Mouse (Mus musculus): ENCODE data around the gene Palmd. TPM values are rescaled to one million over a fixed set of nuclear protein-coding genes. Genes with fewer than 3 reads are reported as not detected.

Palmd gene
- total and polyA plus RNA-seq, 3 experiments, result 2.3 to 67.9 (median 38.3) TPM

GRCm38 (mm10) chr3:116960414-116960813, 8.4 kb downstream of the Palmd start:
- no peak for DNase-seq

- peak; percentile 59 for DNase-seq
Measured at GRCm38 (mm10) chr3:116955061-116955460, 13.7 kb downstream of the Palmd start.

GRCm38 (mm10) chr3:116953366-116953765, 15.4 kb downstream of the Palmd start:
- DNase-seq, result no peak

GRCm38 (mm10) chr3:116952242-116952899, 16.4 kb downstream of the Palmd start:
- no peak for DNase-seq

- no peak for DNase-seq
Measured at GRCm38 (mm10) chr3:116951489-116951888, 17.3 kb downstream of the Palmd start.

- DNase-seq, result peak; percentile 59
Measured at GRCm38 (mm10) chr3:116950665-116951115, 18.1 kb downstream of the Palmd start.

- no peak for DNase-seq
Measured at GRCm38 (mm10) chr3:116946476-116946875, 22.3 kb downstream of the Palmd start.

- DNase-seq, result no peak
Measured at GRCm38 (mm10) chr3:116943422-116943821, 25.4 kb downstream of the Palmd start.

- DNase-seq, result peak; percentile 50
Measured at GRCm38 (mm10) chr3:116942751-116943150, 26.0 kb downstream of the Palmd start.

GRCm38 (mm10) chr3:116941559-116942117, 27.1 kb downstream of the Palmd start:
- peak; percentile 41 for DNase-seq

GRCm38 (mm10) chr3:116940804-116941558, 27.8 kb downstream of the Palmd start:
- no peak for DNase-seq

- no peak for DNase-seq
Measured at GRCm38 (mm10) chr3:116936934-116937691, 31.7 kb downstream of the Palmd start.

GRCm38 (mm10) chr3:116933158-116933557, 35.6 kb downstream of the Palmd start:
- no peak for DNase-seq

GRCm38 (mm10) chr3:116928994-116929393, 39.8 kb downstream of the Palmd start:
- DNase-seq, result no peak

- no peak for DNase-seq
Measured at GRCm38 (mm10) chr3:116923042-116923441, 45.7 kb downstream of the Palmd start.

- no peak for DNase-seq
Measured at GRCm38 (mm10) chr3:116921535-116921934, 47.3 kb downstream of the Palmd start.

- DNase-seq, result no peak
Measured at GRCm38 (mm10) chr3:116917016-116917415, 51.8 kb downstream of the Palmd start.

GRCm38 (mm10) chr3:116914931-116915330, 53.9 kb downstream of the Palmd start:
- no peak for DNase-seq

GRCm38 (mm10) chr3:116914374-116914773, 54.4 kb downstream of the Palmd start:
- DNase-seq, result no peak

GRCm38 (mm10) chr3:116906596-116906995, 62.2 kb downstream of the Palmd start:
- DNase-seq, result no peak

- no peak for DNase-seq
Measured at GRCm38 (mm10) chr3:116905898-116906297, 62.9 kb downstream of the Palmd start.

GRCm38 (mm10) chr3:116904158-116904557, 64.6 kb downstream of the Palmd start:
- peak; percentile 77 for DNase-seq
